ENCODE assay signal across 9 mouse cellular contexts in genomic region chr10:79726090-79726489, GRCm38 (mm10). TPM values are rescaled to one million over a fixed set of nuclear protein-coding genes. Genes with fewer than 3 reads are reported as not detected.
DNase-seq lines count a peak whose midpoint lies in the region; ATAC-seq and TF ChIP-seq lines count a peak whose summit lies in the region.
"Had no signal": no experiment of that assay in that cellular context is flagged by ENCODE, and none has a peak within 500 bp of the region (broad histone marks: within the 10 kb centered on the region; RNA-seq: fewer than 3 reads in every experiment).

No protein-coding gene starts in this region.

- H3K4me1 ChIP-seq in intestine, postnatal 0 days (replicated peaks; ENCODE audit: control insufficient read depth, insufficient read depth, low read length) = no peaks in the 10 kb centered on the region
- no peaks in the 10 kb centered on the region for H3K4me1 ChIP-seq in lung, embryonic 14.5 days (ENCODE audit: insufficient read depth)
- H3K4me1 ChIP-seq in forebrain, embryonic 15.5 days = no peaks in the 10 kb centered on the region

- no peak overlapping the region for H3K9ac ChIP-seq in intestine, postnatal 0 days (ENCODE audit: low read depth, low read length)
- no peak overlapping the region for H3K9ac ChIP-seq in lung, embryonic 14.5 days
- H3K9ac ChIP-seq in forebrain, embryonic 15.5 days (replicated peaks) = no peak overlapping the region

- H3K9me3 ChIP-seq in intestine, postnatal 0 days (ENCODE audit: control insufficient read depth) = no peaks in the 10 kb centered on the region
- H3K9me3 ChIP-seq in lung, embryonic 14.5 days (ENCODE audit: low read depth, low read length) = no peaks in the 10 kb centered on the region
- H3K9me3 ChIP-seq in forebrain, embryonic 15.5 days = no peaks in the 10 kb centered on the region

- no peak overlapping the region for H3K27ac ChIP-seq in intestine, postnatal 0 days (ENCODE audit: low read depth, low read length)
- H3K27ac ChIP-seq in lung, embryonic 14.5 days (ENCODE audit: low read depth) = no peak overlapping the region
- no peak overlapping the region for H3K27ac ChIP-seq in forebrain, embryonic 15.5 days (replicated peaks)

- no peaks in the 10 kb centered on the region for H3K27me3 ChIP-seq in intestine, postnatal 0 days (replicated peaks; ENCODE audit: control insufficient read depth, insufficient read depth, low read length)
- H3K27me3 ChIP-seq in lung, embryonic 14.5 days (ENCODE audit: insufficient read depth, low read length) = no peaks in the 10 kb centered on the region
- H3K27me3 ChIP-seq in forebrain, embryonic 15.5 days = no peaks in the 10 kb centered on the region

- no peak for ATAC-seq in cerebellum, adult (ENCODE audit: insufficient number of reproducible peaks, low FRiP score, low TSS enrichment)
- ATAC-seq in intestine, postnatal 0 days = no peak
- no peak for ATAC-seq in lung, embryonic 14.5 days (ENCODE audit: insufficient read depth)
- ATAC-seq in forebrain, embryonic 15.5 days (replicated peaks) = no peak

- no peak overlapping the region for H3K4me3 ChIP-seq in intestine, postnatal 0 days (ENCODE audit: low read depth, low read length)
- H3K4me3 ChIP-seq in lung, embryonic 14.5 days (ENCODE audit: low read depth, low read length) = no peak overlapping the region
- no peak overlapping the region for H3K4me3 ChIP-seq in forebrain, embryonic 15.5 days

- peak; percentile 66 for DNase-seq in cerebellum, adult 9-11 months
- peak; percentile 68 for DNase-seq in 3134 (ENCODE audit: extremely low read depth, insufficient read length, low spot score)
- peak; percentile 70 for DNase-seq in adrenal gland, postnatal 25 days
- DNase-seq in lung, embryonic 14.5 days = peak; percentile 40
- DNase-seq in testis, postnatal 10 days (ENCODE audit: low spot score) = peak; percentile 71

- 44% methylated on average over 11 of the region's 11 CpGs for WGBS in intestine, postnatal 0 days
- WGBS in lung, embryonic 14.5 days = 39% methylated on average over 11 of the region's 11 CpGs
- 37% methylated on average over 11 of the region's 11 CpGs for WGBS in forebrain, embryonic 15.5 days

- peak; percentile 81 for TF ChIP-seq CTCF in intestine, postnatal 0 days (IDR thresholded peaks at IDR 0.05; ENCODE audit: low read depth)
- TF ChIP-seq CTCF in lung, embryonic 14.5 days (IDR thresholded peaks at IDR 0.05; ENCODE audit: low read depth) = peak; percentile 69

- H3K36me3 ChIP-seq in intestine, postnatal 0 days (ENCODE audit: control insufficient read depth, insufficient read depth) = no peaks in the 10 kb centered on the region
- H3K36me3 ChIP-seq in lung, embryonic 14.5 days (ENCODE audit: insufficient read depth) = no peaks in the 10 kb centered on the region
- no peaks in the 10 kb centered on the region for H3K36me3 ChIP-seq in forebrain, embryonic 15.5 days

- H3K4me2 ChIP-seq in intestine, postnatal 0 days (replicated peaks; ENCODE audit: low read depth) = no peak overlapping the region
- H3K4me2 ChIP-seq in lung, embryonic 14.5 days = no peak overlapping the region
- no peak overlapping the region for H3K4me2 ChIP-seq in forebrain, embryonic 15.5 days (replicated peaks)

RNA-seq across cellular contexts. Expression of gene Hcn2, which starts 9.7 kb away (rescaled TPM):
- total RNA-seq in adrenal gland, postnatal 25 days (2021) = 5.4 and 7.7 TPM in 2 replicates
- 0.38 and 0.43 TPM in 2 replicates for polyA plus RNA-seq in intestine, postnatal 0 days (2015; fragmentation: Nextera tagmentation; extraction: Ambion mirVana)
- polyA plus RNA-seq in lung, embryonic 14.5 days (2014; fragmentation: Nextera tagmentation; extraction: Ambion mirVana) = 0.14 TPM in 1 of 2 replicates, not detected in the other
- polyA plus RNA-seq in forebrain, embryonic 15.5 days (2015; fragmentation: Nextera tagmentation; extraction: Ambion mirVana) = 0.64 and 0.69 TPM in 2 replicates

RNA-seq across cellular contexts. Expression of gene Polrmt, which starts 20.3 kb away (rescaled TPM):
- total RNA-seq in adrenal gland, postnatal 25 days (2021) = 70.4 and 74.1 TPM in 2 replicates
- 18.7 and 20.1 TPM in 2 replicates for polyA plus RNA-seq in intestine, postnatal 0 days (2015; fragmentation: Nextera tagmentation; extraction: Ambion mirVana)
- 44.2 and 44.6 TPM in 2 replicates for polyA plus RNA-seq in lung, embryonic 14.5 days (2014; fragmentation: Nextera tagmentation; extraction: Ambion mirVana)
- 43.7 and 44.0 TPM in 2 replicates for polyA plus RNA-seq in forebrain, embryonic 15.5 days (2015; fragmentation: Nextera tagmentation; extraction: Ambion mirVana)

RNA-seq across cellular contexts. Expression of gene Bsg, which starts 21.8 kb away (rescaled TPM):
- 522 and 531 TPM in 2 replicates for total RNA-seq in adrenal gland, postnatal 25 days (2021)
- polyA plus RNA-seq in intestine, postnatal 0 days (2015; fragmentation: Nextera tagmentation; extraction: Ambion mirVana) = 888 and 937 TPM in 2 replicates
- polyA plus RNA-seq in lung, embryonic 14.5 days (2014; fragmentation: Nextera tagmentation; extraction: Ambion mirVana) = 842 and 871 TPM in 2 replicates
- polyA plus RNA-seq in forebrain, embryonic 15.5 days (2015; fragmentation: Nextera tagmentation; extraction: Ambion mirVana) = 689 and 728 TPM in 2 replicates

RNA-seq across cellular contexts. Expression of gene Fgf22, which starts 28.8 kb away (rescaled TPM):
- not detected in 2 replicates for total RNA-seq in adrenal gland, postnatal 25 days (2021)
- 0.13 TPM in 1 of 2 replicates, not detected in the other for polyA plus RNA-seq in intestine, postnatal 0 days (2015; fragmentation: Nextera tagmentation; extraction: Ambion mirVana)
- 0.30 and 0.41 TPM in 2 replicates for polyA plus RNA-seq in lung, embryonic 14.5 days (2014; fragmentation: Nextera tagmentation; extraction: Ambion mirVana)
- 0.69 and 0.72 TPM in 2 replicates for polyA plus RNA-seq in forebrain, embryonic 15.5 days (2015; fragmentation: Nextera tagmentation; extraction: Ambion mirVana)
- total RNA-seq: heart, postnatal 14 days had no signal

RNA-seq across cellular contexts. Expression of gene Gzmm, which starts 37.3 kb away (rescaled TPM):
- 1.2 and 1.6 TPM in 2 replicates for total RNA-seq in adrenal gland, postnatal 25 days (2021)
- polyA plus RNA-seq in intestine, postnatal 0 days (2015; fragmentation: Nextera tagmentation; extraction: Ambion mirVana) = 0.16 and 0.26 TPM in 2 replicates
- 0.24 and 0.84 TPM in 2 replicates for polyA plus RNA-seq in lung, embryonic 14.5 days (2014; fragmentation: Nextera tagmentation; extraction: Ambion mirVana)
- 2.0 and 2.3 TPM in 2 replicates for polyA plus RNA-seq in forebrain, embryonic 15.5 days (2015; fragmentation: Nextera tagmentation; extraction: Ambion mirVana)
